Mouse (Mus musculus): ENCODE measurements at regions not wholly inside any gene's neighbourhood (a gene's known extent, or its start where the extent isn't known, plus 50 kb on each side); places are given as distances from the start of the nearest gene placed in this dataset.

DNA sequence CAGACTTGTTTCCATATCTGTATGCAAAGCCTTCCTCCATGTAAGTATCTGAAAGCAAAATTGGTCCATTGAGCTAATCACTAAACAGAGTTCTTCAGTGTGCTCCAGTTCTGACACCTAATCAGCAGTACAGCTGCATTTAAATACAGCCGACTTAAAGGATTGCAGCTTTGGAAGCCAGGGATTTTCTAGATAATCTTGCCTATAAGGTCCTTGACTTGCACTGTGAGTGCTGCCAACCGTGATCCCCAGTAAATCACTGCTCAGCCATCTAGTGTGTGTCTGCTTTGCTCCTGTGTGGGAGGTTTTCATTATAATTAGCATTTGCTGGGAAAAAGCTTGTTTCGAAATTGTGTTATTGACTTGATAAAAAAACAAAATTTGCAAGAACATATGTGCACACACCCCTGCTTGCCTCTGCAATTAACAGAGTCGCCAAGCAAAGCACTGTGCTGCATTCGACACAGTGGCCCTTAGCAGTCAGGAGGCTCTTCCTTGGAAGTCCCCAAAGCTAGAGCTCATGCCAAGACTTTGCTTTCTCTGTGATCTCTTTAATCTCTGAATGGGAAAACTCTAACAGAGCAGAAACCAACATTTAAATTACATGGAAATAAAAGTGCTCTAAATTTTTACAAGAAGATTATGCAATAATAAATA, 150.0 kb upstream of the Nabp1 start:
- no peak overlapping the region for H3K4me3 ChIP-seq (ENCODE audit: insufficient read depth, poor library complexity, severe bottlenecking)
- H3K36me3 ChIP-seq (ENCODE audit: control insufficient read depth, insufficient read depth): no peaks in the 10 kb centered on the region
- TF ChIP-seq FOSL1 (IDR thresholded peaks at IDR 0.05; ENCODE audit: insufficient read depth, low read length, poor library complexity, severe bottlenecking): no peak
- TF ChIP-seq CTCF (IDR thresholded peaks at IDR 0.05; ENCODE audit: control insufficient read depth, insufficient read depth, insufficient read length): no peak
- no peak for TF ChIP-seq MAX (IDR thresholded peaks at IDR 0.05)
- TF ChIP-seq MYOG (IDR thresholded peaks at IDR 0.05; ENCODE audit: control insufficient read depth, extremely low read depth, insufficient read length): no peak
- no peak for TF ChIP-seq CEBPB (IDR thresholded peaks at IDR 0.05; ENCODE audit: low read depth)
- TF ChIP-seq USF1 (IDR thresholded peaks at IDR 0.05; ENCODE audit: low read depth): no peak
- TF ChIP-seq MYOD1 (IDR thresholded peaks at IDR 0.05; ENCODE audit: control insufficient read depth, insufficient read length, low read depth): no peak
- H3ac ChIP-seq (ENCODE audit: control insufficient read depth, insufficient read length, low read depth): no peak overlapping the region
- H3K79me2 ChIP-seq (ENCODE audit: control insufficient read depth, insufficient read depth): no peaks in the 10 kb centered on the region
- H3K27me3 ChIP-seq (ENCODE audit: control insufficient read depth, insufficient read depth, insufficient read length): no peaks in the 10 kb centered on the region
- H3K79me3 ChIP-seq (ENCODE audit: low read depth): no peaks in the 10 kb centered on the region

DNA sequence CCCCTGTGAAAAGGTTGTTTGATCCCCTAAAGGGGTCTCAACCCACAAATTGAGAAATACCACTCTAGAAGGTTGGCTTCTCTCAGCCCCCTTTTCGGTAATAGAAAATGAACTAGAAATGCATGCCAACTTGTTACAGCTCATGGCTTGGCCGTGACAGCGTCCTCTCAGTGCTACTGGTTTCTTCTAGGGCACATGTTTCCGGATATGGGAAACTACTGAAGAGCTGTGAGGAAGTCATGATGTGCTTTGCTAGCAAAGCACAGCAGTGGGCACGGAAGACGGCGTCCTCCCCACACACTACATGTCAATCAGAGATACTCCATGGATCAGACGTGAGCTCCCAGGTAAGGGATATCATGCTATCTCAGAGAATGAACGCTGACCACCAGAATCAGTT, 148.1 kb upstream of the Nabp1 start:
- H3K4me3 ChIP-seq (ENCODE audit: insufficient read depth, poor library complexity, severe bottlenecking): no peak overlapping the region
- no peak overlapping the region for H3ac ChIP-seq (ENCODE audit: control insufficient read depth, insufficient read length, low read depth)
- no peaks in the 10 kb centered on the region for H3K36me3 ChIP-seq (ENCODE audit: control insufficient read depth, insufficient read depth)
- H3K79me3 ChIP-seq (ENCODE audit: low read depth): no peaks in the 10 kb centered on the region
- no peak for TF ChIP-seq MYOG (IDR thresholded peaks at IDR 0.05; ENCODE audit: control insufficient read depth, extremely low read depth, insufficient read length)
- no peaks in the 10 kb centered on the region for H3K27me3 ChIP-seq (ENCODE audit: control insufficient read depth, insufficient read depth, insufficient read length)
- H3K79me2 ChIP-seq (ENCODE audit: control insufficient read depth, insufficient read depth): no peaks in the 10 kb centered on the region

DNA sequence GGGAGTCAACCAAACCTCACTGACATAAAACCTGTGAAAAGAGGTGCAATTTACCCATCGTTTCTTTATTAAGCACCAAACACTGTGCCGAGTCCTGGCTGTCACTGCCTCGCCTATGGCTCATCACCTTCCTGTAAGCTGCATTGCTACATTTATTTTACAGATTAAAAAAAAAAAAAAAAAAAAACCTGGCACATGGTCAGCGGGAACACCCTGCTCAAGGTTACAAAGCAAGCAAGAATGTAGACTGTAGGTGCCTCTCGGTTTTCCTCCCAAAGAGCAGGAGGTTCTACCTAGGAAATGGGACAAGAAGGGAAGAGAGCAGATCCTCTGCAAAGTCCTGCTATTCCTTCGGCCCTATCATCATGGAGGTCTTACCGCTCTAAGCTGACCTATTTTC, 146.9 kb upstream of the Nabp1 start:
- TF ChIP-seq USF1 (IDR thresholded peaks at IDR 0.05; ENCODE audit: low read depth): no peak
- no peak for TF ChIP-seq MAX (IDR thresholded peaks at IDR 0.05)
- no peak for TF ChIP-seq MYOD1 (IDR thresholded peaks at IDR 0.05; ENCODE audit: control insufficient read depth, insufficient read length, low read depth)
- no peak for TF ChIP-seq CTCF (IDR thresholded peaks at IDR 0.05; ENCODE audit: control insufficient read depth, insufficient read depth, insufficient read length)
- no peak for TF ChIP-seq CEBPB (IDR thresholded peaks at IDR 0.05; ENCODE audit: low read depth)
- TF ChIP-seq FOSL1 (IDR thresholded peaks at IDR 0.05; ENCODE audit: insufficient read depth, low read length, poor library complexity, severe bottlenecking): no peak
- TF ChIP-seq MYOG (IDR thresholded peaks at IDR 0.05; ENCODE audit: control insufficient read depth, extremely low read depth, insufficient read length): no peak
- H3K4me3 ChIP-seq (ENCODE audit: insufficient read depth, poor library complexity, severe bottlenecking): no peak overlapping the region
- no peaks in the 10 kb centered on the region for H3K36me3 ChIP-seq (ENCODE audit: control insufficient read depth, insufficient read depth)
- no peaks in the 10 kb centered on the region for H3K79me3 ChIP-seq (ENCODE audit: low read depth)
- H3K27me3 ChIP-seq (ENCODE audit: control insufficient read depth, insufficient read depth, insufficient read length): no peaks in the 10 kb centered on the region
- H3K79me2 ChIP-seq (ENCODE audit: control insufficient read depth, insufficient read depth): no peaks in the 10 kb centered on the region
- H3ac ChIP-seq (ENCODE audit: control insufficient read depth, insufficient read length, low read depth): no peak overlapping the region

DNA sequence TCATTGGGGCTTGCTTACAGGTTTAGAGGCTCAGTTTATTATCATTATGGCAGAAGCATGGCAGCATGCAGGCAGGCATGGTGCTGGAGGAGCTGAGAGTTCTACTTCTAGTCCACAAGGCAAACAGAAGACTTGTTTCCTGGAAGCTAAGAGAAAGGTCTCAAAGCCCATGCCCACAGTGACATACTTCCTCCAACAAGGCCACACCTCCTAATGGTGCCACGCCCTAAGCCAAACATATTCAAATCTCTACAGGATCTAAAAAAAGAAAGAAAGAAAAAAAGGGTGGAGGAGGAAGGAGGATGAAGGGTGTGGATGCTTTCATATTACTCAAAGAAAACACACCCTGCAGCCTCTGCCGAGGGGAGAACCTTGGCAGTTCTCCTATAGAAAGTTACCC, 146.3 kb upstream of the Nabp1 start:
- Histone ChIP-seq H3K36me3 (ENCODE audit: control insufficient read depth, insufficient read depth) (no peaks in the 10 kb centered on the region), H3K79me3 (ENCODE audit: low read depth) (no peaks in the 10 kb centered on the region), H3K27me3 (ENCODE audit: control insufficient read depth, insufficient read depth, insufficient read length) (no peaks in the 10 kb centered on the region), H3K4me3 (ENCODE audit: insufficient read depth, poor library complexity, severe bottlenecking) (no peak overlapping the region), H3ac (ENCODE audit: control insufficient read depth, insufficient read length, low read depth) (no peak overlapping the region), H3K79me2 (ENCODE audit: control insufficient read depth, insufficient read depth) (no peaks in the 10 kb centered on the region)
- no peak for TF ChIP-seq CTCF (IDR thresholded peaks at IDR 0.05; ENCODE audit: control insufficient read depth, insufficient read depth, insufficient read length)

DNA sequence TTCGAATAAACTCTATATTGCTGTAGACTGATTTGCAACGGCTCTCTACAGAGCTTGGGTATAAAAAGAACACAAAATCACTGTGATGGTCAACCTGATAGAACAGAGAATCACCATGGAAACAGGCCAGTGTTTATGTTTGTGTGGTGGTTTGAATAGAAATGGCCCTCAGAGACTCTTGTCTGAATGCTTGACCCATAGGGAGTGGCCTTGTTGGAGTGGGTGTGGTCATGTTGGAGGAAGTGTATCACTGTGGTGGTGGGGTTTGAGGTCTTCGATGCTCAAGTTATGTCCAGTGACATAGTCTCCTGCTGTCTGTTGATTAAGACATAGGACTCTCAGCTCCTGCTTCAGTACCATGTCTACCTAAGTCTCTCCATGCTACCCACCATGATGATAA, 144.8 kb upstream of the Nabp1 start:
- TF ChIP-seq MYOD1 (IDR thresholded peaks at IDR 0.05; ENCODE audit: control insufficient read depth, insufficient read length, low read depth) (no peak), CEBPB (IDR thresholded peaks at IDR 0.05; ENCODE audit: low read depth) (no peak), CTCF (IDR thresholded peaks at IDR 0.05; ENCODE audit: control insufficient read depth, insufficient read depth, insufficient read length) (no peak), MAX (IDR thresholded peaks at IDR 0.05) (no peak), USF1 (IDR thresholded peaks at IDR 0.05; ENCODE audit: low read depth) (no peak), FOSL1 (IDR thresholded peaks at IDR 0.05; ENCODE audit: insufficient read depth, low read length, poor library complexity, severe bottlenecking) (no peak), MYOG (IDR thresholded peaks at IDR 0.05; ENCODE audit: control insufficient read depth, extremely low read depth, insufficient read length) (no peak)
- Histone ChIP-seq H3K79me2 (ENCODE audit: control insufficient read depth, insufficient read depth) (no peaks in the 10 kb centered on the region), H3K4me3 (ENCODE audit: insufficient read depth, poor library complexity, severe bottlenecking) (no peak overlapping the region), H3K27me3 (ENCODE audit: control insufficient read depth, insufficient read depth, insufficient read length) (no peaks in the 10 kb centered on the region), H3ac (ENCODE audit: control insufficient read depth, insufficient read length, low read depth) (no peak overlapping the region), H3K36me3 (ENCODE audit: control insufficient read depth, insufficient read depth) (no peaks in the 10 kb centered on the region), H3K79me3 (ENCODE audit: low read depth) (no peaks in the 10 kb centered on the region)

DNA sequence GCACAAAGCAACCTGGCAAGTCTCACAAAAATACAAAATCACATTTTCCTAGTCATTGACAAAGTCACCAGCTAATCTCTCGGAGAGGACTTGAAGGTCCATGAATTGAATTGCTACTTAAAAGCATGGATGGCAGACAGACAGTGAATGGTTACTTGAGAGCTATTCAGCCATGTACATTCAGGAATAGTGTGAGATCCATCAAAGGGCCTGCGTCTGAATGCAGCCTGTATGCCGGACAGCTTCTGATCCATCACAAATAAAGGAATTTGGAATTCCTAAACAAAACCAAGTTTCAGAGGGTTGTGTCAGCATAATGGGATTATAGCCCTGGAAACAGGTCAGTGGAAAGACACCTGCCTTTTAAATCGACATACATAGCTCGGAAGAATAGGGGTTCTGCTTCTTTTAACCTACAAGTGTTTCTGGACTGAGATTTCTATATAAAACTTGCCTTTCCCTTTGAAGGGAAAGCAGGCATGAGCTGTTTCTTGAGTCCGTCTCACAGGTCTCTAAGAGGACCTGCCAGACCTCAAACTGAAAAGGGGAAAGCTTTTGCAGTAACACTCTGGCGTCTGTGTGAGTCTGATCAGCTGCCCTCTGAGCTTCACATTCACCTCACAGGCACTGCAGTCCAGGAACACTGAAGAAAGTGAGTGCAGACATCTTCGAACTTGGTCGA, 144.1 kb upstream of the Nabp1 start:
- Histone ChIP-seq H3K27me3 (ENCODE audit: control insufficient read depth, insufficient read depth, insufficient read length) (no peaks in the 10 kb centered on the region), H3K36me3 (ENCODE audit: control insufficient read depth, insufficient read depth) (no peaks in the 10 kb centered on the region), H3K4me3 (ENCODE audit: insufficient read depth, poor library complexity, severe bottlenecking) (no peak overlapping the region), H3ac (ENCODE audit: control insufficient read depth, insufficient read length, low read depth) (no peak overlapping the region), H3K79me2 (ENCODE audit: control insufficient read depth, insufficient read depth) (no peaks in the 10 kb centered on the region), H3K79me3 (ENCODE audit: low read depth) (no peaks in the 10 kb centered on the region)
- TF ChIP-seq FOSL1 (IDR thresholded peaks at IDR 0.05; ENCODE audit: insufficient read depth, low read length, poor library complexity, severe bottlenecking) (no peak), USF1 (IDR thresholded peaks at IDR 0.05; ENCODE audit: low read depth) (no peak)
